Mouse (Mus musculus) adrenal gland (tissue): Measurements from ENCODE around the gene Gm12184.
"Not testable (repeated sequence)": the region's sequence is repeated elsewhere in the genome, so short reads cannot be mapped to it uniquely, and the experiment has no call there.

Source experiments
- intact Hi-C: fragments of 180-260 bp; cut with DNase I; formaldehyde crosslinking; loops from one replicate; pipeline ENCODE4 v1.15.1; 2025
- long read RNA-seq, 2 experiments: library from polyadenylated mRNA; unstranded; transcript quantifications; one replicate each; pipeline ENCODE4 v2.0.0; 2020; ENCODE audit warnings: borderline replicate concordance in 1 of 2; ENCODE audit not compliant: insufficient replicate concordance in 1 of 2

Gm12184 gene
- long read RNA-seq, experiment 1, partial matches to known transcripts, result 0 of 1 reads
- long read RNA-seq, experiment 1, other reads (novel, unspliced or antisense), result 0 of 1 reads
- long read RNA-seq, experiment 2, partial matches to known transcripts, result 0 of 2 reads
- long read RNA-seq, experiment 2, other reads (novel, unspliced or antisense), result 0 of 2 reads

- intact Hi-C loops, result not testable (repeated sequence)
Observed at GRCm38 (mm10) chr11:48825979-48826751, at the start of gene Gm12184, which contains the start of gene Trim7. Gene Gm12184, minus strand, starts transcription at chr11:48826655. Gene Trim7, plus strand, starts transcription at chr11:48826140.

GRCm38 (mm10) chr11:48875343-48875837 is 48.9 kb upstream of the Gm12184 start:
- intact Hi-C loops, result loop anchor here (2.0 to 10.0 kb wide), 2 partner anchors 227 to 379 kb away; no protein-coding TSS in a partner anchor

GRCm38 (mm10) chr11:48874465-48874864 is 48.0 kb upstream of the Gm12184 start:
- intact Hi-C loops, result loop anchor here (2.0 to 10.0 kb wide), 3 partner anchors 228 to 380 kb away; partner anchors contain the start of gene Zfp62

GRCm38 (mm10) chr11:48873591-48874290 is 47.3 kb upstream of the Gm12184 start:
- intact Hi-C loops, result loop anchor here (2.0 to 10.0 kb wide), 3 partner anchors 229 to 381 kb away; partner anchors contain the start of gene Zfp62

DNA sequence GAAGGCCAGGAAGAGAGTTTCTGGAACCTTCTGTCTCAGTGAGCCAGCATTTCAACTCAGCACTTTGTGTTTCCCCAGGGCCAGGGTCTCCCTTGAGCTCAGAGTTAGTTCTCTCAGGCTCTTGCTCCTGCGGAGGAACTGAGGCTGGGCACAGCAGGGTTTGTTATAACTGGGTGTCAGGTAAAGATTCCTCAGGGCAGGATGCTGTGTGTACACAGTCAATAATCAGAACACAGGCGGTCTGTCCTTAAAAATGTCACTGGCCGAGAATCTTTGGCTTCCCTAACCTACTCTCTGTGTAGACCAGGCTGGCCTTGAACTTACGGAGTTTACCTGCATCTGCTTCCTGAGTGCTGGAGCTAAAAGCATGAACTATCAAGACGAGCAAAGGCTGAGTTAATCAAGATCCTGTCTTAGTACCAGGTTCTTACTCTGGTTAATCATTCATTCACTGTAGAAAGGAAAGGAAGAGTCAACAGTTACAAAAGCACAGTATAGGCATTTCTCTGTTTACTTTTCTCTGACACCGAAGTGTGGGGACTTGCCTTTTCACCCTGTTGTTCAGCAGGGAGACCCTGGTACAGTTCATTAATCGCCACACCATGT is 46.3 kb upstream of the Gm12184 start:
- intact Hi-C loops, result loop anchor here (5.0 to 10.0 kb wide), 2 partner anchors 330 to 382 kb away; partner anchors contain the start of gene Zfp62

GRCm38 (mm10) chr11:48871817-48872541 is 45.5 kb upstream of the Gm12184 start:
- intact Hi-C loops, result loop anchor here (5.0 to 10.0 kb wide), 2 partner anchors 330 to 383 kb away; partner anchors contain the start of gene Zfp62

DNA sequence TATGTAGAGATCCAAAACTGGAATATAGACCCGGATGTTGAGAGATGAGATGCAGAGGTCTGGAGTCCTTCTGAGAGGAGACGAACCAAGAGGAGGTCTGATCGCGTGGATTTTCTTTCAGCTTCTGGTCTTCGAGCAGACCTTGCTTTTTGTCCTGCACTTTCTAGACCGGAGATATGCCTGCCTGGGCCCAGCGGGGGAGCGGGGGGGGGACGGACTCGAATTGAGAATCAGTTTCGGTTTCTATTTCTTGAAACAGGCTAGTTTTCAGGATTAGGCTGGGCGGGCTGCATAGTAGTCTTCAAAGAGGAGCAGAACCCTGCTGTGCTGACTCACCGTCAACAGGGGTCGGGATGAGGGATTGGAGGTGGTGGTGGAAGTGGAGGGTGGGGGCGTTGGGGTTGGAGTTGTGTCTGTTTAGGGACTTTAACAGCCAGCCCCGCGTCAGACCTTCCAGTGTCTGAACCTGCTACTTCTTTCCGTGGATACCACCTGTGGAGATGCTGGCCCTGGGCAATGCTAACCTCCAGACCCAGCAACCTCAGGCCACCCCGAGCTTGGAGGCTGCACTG is 44.8 kb upstream of the Gm12184 start, which contains the start of gene Irgm1:
Gene Irgm1, minus strand, starts transcription at position 483 of the 572 bp plus-strand sequence.
- intact Hi-C loops, result loop anchor here (5.0 to 10.0 kb wide), 2 partner anchors 331 to 384 kb away; partner anchors contain the start of gene Zfp62

DNA sequence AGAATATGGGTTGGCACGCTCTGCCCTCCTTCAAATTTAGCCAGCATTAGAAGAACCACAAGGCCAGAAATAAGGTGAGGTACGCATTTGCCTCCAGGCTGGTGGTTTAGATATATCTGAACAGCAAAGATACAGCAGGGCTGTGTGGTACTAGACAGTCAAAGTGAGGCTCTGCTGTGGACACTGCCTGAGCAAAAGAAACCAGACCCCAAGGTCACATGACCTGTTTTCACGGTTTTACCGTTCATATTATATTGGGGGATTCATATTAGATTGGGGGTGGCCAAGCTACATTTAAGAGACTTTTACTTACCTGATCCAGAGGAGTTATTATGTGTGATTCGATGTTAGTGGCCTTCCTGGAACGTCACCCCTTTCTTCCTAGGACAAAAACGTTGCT is 44.3 kb upstream of the Gm12184 start:
- intact Hi-C loops, result loop anchor here (5.0 to 10.0 kb wide), 2 partner anchors 332 to 384 kb away; partner anchors contain the start of gene Zfp62

GRCm38 (mm10) chr11:48869380-48870110 is 43.1 kb upstream of the Gm12184 start:
- intact Hi-C loops, result loop anchor here (5.0 to 10.0 kb wide), 2 partner anchors 333 to 385 kb away; partner anchors contain the start of gene Zfp62

DNA sequence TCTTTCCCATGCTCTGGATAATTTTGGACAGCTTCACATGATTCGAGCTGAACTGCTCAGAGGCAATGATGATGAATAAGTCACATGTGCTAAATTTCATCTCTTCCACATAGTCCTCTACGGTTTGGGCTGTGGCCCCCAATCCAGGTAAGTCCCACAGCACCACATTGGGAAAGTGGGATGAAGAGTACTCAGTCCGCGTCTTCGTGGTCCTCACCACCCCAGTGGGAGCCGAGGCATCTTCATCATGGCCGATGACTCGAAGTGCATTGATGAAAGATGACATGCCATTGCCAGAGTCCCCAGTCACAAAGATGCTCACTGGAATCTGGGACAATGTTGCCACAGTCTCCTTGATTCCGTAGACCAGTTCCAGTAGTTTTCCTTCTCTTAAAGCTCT is 40.0 kb upstream of the Gm12184 start:
- intact Hi-C loops, result no loop called here

DNA sequence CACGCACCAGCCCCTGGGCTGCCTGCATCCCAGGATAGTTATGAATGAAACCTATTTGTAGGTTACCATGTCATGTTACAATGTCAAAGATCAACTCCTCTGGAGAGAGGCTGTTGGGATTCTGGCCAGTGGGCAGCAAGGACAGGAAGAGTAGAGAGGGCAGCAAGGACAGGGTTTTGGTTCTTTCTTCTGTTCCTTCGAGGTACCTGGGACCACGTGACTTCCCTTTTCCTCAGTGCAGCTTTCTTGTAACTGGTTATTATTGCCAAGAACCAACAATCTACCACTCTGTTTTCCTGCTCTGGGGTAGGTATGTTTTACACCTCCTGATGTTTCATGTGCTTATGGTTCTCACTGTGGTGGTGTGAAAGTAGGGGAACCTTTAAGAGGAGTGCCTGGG is 37.4 kb upstream of the Gm12184 start:
- intact Hi-C loops, result no loop called here

GRCm38 (mm10) chr11:48862784-48863319 is 36.4 kb upstream of the Gm12184 start:
- intact Hi-C loops, result no loop called here

GRCm38 (mm10) chr11:48859014-48859413 is 32.6 kb upstream of the Gm12184 start:
- intact Hi-C loops, result loop anchor here (1.0 to 10.0 kb wide), 2 partner anchors 69 to 386 kb away; partner anchors contain the start of gene Mgat1

- intact Hi-C loops, result loop anchor here (10.0 kb wide), 1 partner anchor 391 kb away; the partner anchor contains the start of gene Mgat1
Observed at GRCm38 (mm10) chr11:48853474-48854180, 27.2 kb upstream of the Gm12184 start.

- intact Hi-C loops, result loop anchor here (10.0 kb wide), 1 partner anchor 392 kb away; the partner anchor contains the start of gene Mgat1
Observed at GRCm38 (mm10) chr11:48852624-48853473, 26.4 kb upstream of the Gm12184 start.

GRCm38 (mm10) chr11:48852190-48852589 is 25.7 kb upstream of the Gm12184 start:
- intact Hi-C loops, result loop anchor here (10.0 kb wide), 1 partner anchor 393 kb away; the partner anchor contains the start of gene Mgat1
